Mouse (Mus musculus) midbrain, embryonic 16.5 days (tissue): ENCODE measurements at regions not wholly inside any gene's neighbourhood (a gene's known extent, or its start where the extent isn't known, plus 50 kb on each side); places are given as distances from the start of the nearest gene placed in this dataset.

Experiments
- ATAC-seq: fragments of 200-750 bp; cut with Nextera tagmentation; 2 replicates; pipeline ENCODE4 v1.8.0; 2017; ENCODE audit warnings: moderate TSS enrichment
- H3K27ac ChIP-seq: fragments of 300-500 bp; sonication (generic); 2 replicates; pipeline ENCODE4 v1.5.1; 2014; ENCODE audit warnings: mild to moderate bottlenecking, low read length, mixed read lengths
- H3K27me3 ChIP-seq: fragments of 300-500 bp; sonication (generic); 2 replicates; pipeline ENCODE4 v1.6.1; 2014; ENCODE audit warnings: low read depth, low read length, mixed read lengths; ENCODE audit not compliant: control insufficient read depth, insufficient read depth
- H3K36me3 ChIP-seq: fragments of 300-500 bp; sonication (generic); 2 replicates; pipeline ENCODE4 v1.6.1; 2014; ENCODE audit warnings: mild to moderate bottlenecking, low read length, moderate library complexity, mixed read lengths; ENCODE audit not compliant: control insufficient read depth, insufficient read depth
- H3K4me1 ChIP-seq: fragments of 300-500 bp; sonication (generic); 2 replicates; pipeline ENCODE4 v1.6.1; 2014; ENCODE audit warnings: mild to moderate bottlenecking, low read length, mixed read lengths; ENCODE audit not compliant: control insufficient read depth, insufficient read depth
- H3K4me2 ChIP-seq: fragments of 300-500 bp; sonication (generic); 2 replicates; pipeline ENCODE4 v1.6.1; 2014; ENCODE audit warnings: mild to moderate bottlenecking, low read length, mixed read lengths
- H3K4me3 ChIP-seq: fragments of 300-500 bp; sonication (generic); 2 replicates; pipeline ENCODE4 v1.5.1; 2014; ENCODE audit warnings: low read depth, mild to moderate bottlenecking, low read length, moderate library complexity, mixed read lengths
- H3K9ac ChIP-seq: fragments of 300-500 bp; sonication (generic); 2 replicates; pipeline ENCODE4 v1.6.1; 2014; ENCODE audit warnings: low read depth, low read length, mixed read lengths
- H3K9me3 ChIP-seq: fragments of 300-500 bp; sonication (generic); replicated peaks from 2 replicates; pipeline ENCODE4 v1.6.1; 2014; ENCODE audit warnings: mild to moderate bottlenecking, low read length, mixed read lengths; ENCODE audit not compliant: control insufficient read depth, poor library complexity, severe bottlenecking
- WGBS: fragments of 180-500 bp; shearing (Covaris S2); extraction: QIAGEN DNeasy Blood & Tissue Kit; methylation state at CpG from one replicate; pipeline ENCODE4 v1.1.7; 2014; 5-methylcytosine and 5-hydroxymethylcytosine counted together

DNA sequence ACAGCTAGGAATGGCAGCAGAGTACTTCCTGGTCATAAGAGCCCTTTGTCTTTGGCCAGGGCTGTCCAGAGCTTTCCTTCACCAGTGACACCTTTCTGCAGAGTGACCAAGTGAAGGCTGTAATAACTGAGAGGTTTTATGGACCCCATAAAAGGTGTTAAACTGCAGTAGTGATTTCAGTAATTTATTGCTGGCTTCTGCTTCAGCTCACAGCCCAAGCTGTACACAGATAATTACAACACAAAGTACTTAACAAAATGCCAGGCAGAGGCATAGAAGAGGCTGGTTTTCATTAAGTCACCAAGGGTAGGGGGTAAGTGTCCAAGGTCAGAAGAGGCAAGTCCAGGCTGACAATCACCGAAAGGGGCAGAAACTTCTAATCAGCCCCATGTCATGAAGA, 83.8 kb downstream of the Eif4e start:
- no peak overlapping the region for H3K27ac ChIP-seq
- no peak for ATAC-seq
- 80% methylated on average over 1 of the region's 1 CpGs for WGBS

DNA sequence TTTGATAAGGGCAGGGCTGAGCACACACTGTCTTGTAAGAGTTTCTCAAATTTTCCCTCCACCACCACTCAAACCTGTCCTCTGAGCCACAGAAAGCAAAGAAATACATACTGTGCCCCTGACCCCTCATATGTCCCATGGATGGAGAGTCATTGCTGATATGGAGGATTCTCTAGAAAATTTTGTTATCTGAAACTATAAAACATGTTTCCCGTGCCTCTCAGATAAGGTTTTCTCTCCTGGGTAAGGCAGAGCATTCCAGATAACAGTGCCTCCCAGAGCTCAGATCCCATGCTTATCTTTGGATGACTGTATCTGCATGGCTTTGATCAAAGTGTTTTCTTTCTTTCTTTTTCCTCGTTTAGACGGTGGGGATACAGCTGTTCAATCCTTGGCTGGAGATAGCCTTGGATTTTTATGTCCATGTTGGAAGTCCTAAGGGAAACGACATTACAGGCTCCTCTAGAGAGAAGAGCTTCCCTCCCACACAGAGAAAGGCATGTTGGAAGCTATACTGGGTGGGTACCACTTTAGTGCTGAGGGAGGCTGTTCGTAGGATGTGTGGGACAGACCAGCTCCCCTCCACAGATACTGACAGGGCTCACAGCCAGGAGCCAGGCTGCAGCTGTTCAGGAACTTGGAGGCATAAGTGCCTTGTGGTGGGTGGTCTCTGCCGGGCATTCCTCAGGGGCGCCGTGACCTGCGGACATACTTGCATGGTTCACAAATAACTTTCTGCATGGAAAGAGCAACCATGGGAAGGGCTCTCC, 87.1 kb downstream of the Eif4e start:
- H3K27me3 ChIP-seq, result no peaks in the 10 kb centered on the region
- H3K4me2 ChIP-seq, result no peak overlapping the region
- WGBS, result 75% methylated on average over 9 of the region's 9 CpGs

More for the DNA sequence above, 83.8 kb downstream of the Eif4e start:
- Histone ChIP-seq H3K36me3 (no peaks in the 10 kb centered on the region), H3K9me3 (no peaks in the 10 kb centered on the region), H3K27me3 (no peaks in the 10 kb centered on the region), H3K4me2 (no peak overlapping the region), H3K4me1 (peaks cover 7% of the 10 kb centered on the region; the same call in 1 of the 2 replicates), H3K4me3 (no peak overlapping the region), H3K9ac (no peak overlapping the region)

DNA sequence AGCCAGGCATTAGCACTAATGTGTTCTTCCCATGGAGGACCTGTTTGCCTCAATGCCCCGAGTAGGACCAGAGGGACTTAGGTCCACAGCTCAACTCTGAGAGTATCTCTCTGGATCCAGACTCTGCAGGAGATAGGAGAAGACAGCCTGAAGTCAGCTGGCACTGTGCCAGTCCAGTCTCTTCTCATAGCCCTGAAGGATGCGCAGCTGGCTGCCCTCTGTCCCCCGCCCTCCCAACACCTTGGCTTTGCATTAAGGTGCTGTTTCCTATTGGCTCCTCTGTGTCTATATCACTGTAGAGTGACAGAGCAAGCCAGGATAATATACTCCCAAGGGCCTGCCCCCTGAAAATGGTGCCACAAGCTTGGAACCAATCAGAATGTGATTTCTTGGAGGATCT, 87.7 kb downstream of the Eif4e start:
- H3K9me3 ChIP-seq, result no peaks in the 10 kb centered on the region
- no peak overlapping the region for H3K4me2 ChIP-seq
- no peak overlapping the region for H3K4me3 ChIP-seq
- H3K36me3 ChIP-seq, result no peaks in the 10 kb centered on the region
- ATAC-seq, result no peak
- H3K4me1 ChIP-seq, result peaks cover 7% of the 10 kb centered on the region; the same call in 1 of the 2 replicates
- H3K9ac ChIP-seq, result no peak overlapping the region
- H3K27me3 ChIP-seq, result no peaks in the 10 kb centered on the region
- WGBS, result 86% methylated on average over 3 of the region's 3 CpGs
- no peak overlapping the region for H3K27ac ChIP-seq

More for the DNA sequence above, 87.1 kb downstream of the Eif4e start:
- Histone ChIP-seq H3K4me1 (peaks cover 7% of the 10 kb centered on the region; the same call in 1 of the 2 replicates), H3K9me3 (no peaks in the 10 kb centered on the region), H3K27ac (no peak overlapping the region), H3K36me3 (no peaks in the 10 kb centered on the region), H3K4me3 (no peak overlapping the region), H3K9ac (no peak overlapping the region)
- no peak for ATAC-seq

DNA sequence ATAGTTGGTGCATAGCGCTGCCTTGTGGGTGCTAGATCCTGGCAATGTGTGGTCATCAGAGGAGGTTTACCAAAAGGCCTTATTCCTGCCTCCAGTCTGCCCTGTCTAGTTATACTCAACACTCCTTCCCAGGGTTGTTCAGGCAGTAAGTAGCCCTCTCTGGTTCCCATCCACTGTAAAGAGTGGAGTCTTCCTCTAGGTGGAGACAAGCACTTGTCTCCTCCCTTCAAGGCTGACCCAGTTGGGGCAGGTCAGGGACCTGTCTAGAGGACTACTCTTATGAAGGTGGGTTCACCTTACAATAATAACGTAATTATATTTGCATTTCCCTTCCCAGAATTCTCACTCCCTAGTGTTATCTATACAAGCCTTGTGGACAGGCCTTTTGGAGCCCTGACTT, 88.9 kb downstream of the Eif4e start:
- Histone ChIP-seq H3K4me3 (no peak overlapping the region), H3K36me3 (no peaks in the 10 kb centered on the region), H3K27me3 (no peaks in the 10 kb centered on the region), H3K4me2 (no peak overlapping the region), H3K9ac (no peak overlapping the region), H3K27ac (no peak overlapping the region), H3K9me3 (no peaks in the 10 kb centered on the region), H3K4me1 (no peaks in the 10 kb centered on the region)
- 89% methylated on average over 2 of the region's 2 CpGs for WGBS
- ATAC-seq, result no peak

DNA sequence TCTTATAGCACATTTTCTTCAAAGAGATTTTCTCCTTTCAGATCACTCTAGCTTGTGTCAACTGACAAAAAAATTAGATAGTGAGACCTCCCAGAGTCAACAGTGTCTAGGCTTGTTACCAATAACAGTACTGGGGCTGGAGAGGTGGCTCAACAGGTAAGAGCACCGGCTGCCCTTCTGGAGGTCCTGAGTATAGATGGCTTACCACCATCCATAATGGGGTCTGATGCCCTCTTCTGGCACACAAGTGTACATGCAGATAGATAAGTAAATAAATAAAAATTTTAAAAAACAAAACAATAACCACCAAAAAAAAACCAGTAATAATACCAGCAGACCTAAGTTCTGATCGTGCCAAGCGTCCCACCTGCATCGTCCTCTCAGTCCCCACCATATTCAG, 94.3 kb downstream of the Eif4e start:
- Histone ChIP-seq H3K9ac (no peak overlapping the region), H3K4me2 (no peak overlapping the region), H3K9me3 (no peaks in the 10 kb centered on the region), H3K27me3 (no peaks in the 10 kb centered on the region), H3K4me1 (no peaks in the 10 kb centered on the region), H3K36me3 (no peaks in the 10 kb centered on the region), H3K4me3 (no peak overlapping the region), H3K27ac (no peak overlapping the region)
- 79% methylated on average over 4 of the region's 4 CpGs for WGBS
- no peak for ATAC-seq

DNA sequence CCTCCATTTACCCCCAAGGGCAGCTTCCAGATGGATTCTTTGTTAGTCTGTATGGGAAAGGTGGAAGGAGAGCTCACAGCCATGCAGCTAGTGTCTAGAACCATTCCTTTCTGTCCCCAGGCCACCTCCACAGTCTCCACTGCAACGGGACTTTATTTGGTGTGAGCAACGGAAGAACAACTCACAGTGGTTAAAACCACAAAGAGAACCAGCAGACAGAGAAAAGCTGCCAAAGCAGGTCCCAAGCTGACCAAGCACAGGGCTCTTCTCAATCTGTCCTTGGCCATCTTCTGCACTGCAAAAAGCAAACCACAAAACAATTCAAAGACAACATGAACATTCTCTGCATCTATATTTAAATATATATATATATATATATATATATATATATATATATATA, 98.1 kb downstream of the Eif4e start:
- no peak for ATAC-seq
- Histone ChIP-seq H3K36me3 (no peaks in the 10 kb centered on the region), H3K4me1 (no peaks in the 10 kb centered on the region), H3K4me2 (no peak overlapping the region), H3K27me3 (no peaks in the 10 kb centered on the region), H3K9ac (no peak overlapping the region), H3K9me3 (no peaks in the 10 kb centered on the region), H3K4me3 (no peak overlapping the region), H3K27ac (no peak overlapping the region)
- 74% methylated on average over 2 of the region's 2 CpGs for WGBS

DNA sequence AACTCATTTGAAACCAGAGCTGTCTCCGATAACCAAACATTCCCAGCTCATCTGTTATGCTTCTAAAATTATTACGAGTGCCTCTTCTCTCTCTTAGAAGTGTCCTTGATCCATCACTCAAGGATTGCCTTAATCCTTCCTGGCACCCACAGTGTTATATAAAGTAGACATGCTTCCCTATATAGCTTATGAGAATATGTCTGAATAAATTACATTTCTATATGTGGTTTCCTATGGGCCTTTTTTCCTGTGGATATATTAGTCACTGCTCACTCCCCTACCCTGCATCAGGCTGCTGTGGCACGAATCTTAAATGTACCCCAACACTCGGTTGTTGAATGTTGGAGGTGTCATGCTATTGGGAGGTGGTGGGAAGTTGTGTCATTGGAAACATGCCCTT, 100.3 kb downstream of the Eif4e start:
- Histone ChIP-seq H3K9me3 (no peaks in the 10 kb centered on the region), H3K4me2 (no peak overlapping the region), H3K27ac (no peak overlapping the region), H3K36me3 (no peaks in the 10 kb centered on the region), H3K4me3 (no peak overlapping the region), H3K9ac (no peak overlapping the region), H3K4me1 (no peaks in the 10 kb centered on the region), H3K27me3 (no peaks in the 10 kb centered on the region)
- ATAC-seq, result no peak
- WGBS, result 90% methylated on average over 4 of the region's 4 CpGs

DNA sequence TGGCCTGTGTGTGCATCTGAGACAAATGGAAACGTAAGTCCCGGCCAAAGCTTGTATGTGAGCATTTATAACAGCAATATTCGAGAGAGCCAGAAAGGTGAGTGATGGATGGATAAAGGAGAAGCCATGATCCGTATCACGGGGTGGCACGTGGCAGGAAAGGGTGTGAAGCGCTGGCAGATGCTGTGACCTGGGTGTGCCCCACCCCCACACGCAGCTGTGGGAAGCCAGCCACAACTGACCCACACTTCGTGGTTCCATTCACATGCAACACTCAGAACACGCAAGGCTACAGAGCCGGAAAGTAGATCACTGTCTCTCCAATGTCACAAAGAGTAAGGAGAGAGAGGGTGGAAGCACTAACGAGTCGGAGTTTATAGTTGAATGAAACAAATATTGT, 104.3 kb downstream of the Eif4e start:
- 92% methylated on average over 13 of the region's 13 CpGs for WGBS
- no peak for ATAC-seq
- H3K27me3 ChIP-seq, result no peaks in the 10 kb centered on the region
- no peak overlapping the region for H3K9ac ChIP-seq
- H3K27ac ChIP-seq, result no peak overlapping the region
- no peak overlapping the region for H3K4me2 ChIP-seq
- no peak overlapping the region for H3K4me3 ChIP-seq
- H3K4me1 ChIP-seq, result no peaks in the 10 kb centered on the region
- H3K9me3 ChIP-seq, result no peaks in the 10 kb centered on the region
- no peaks in the 10 kb centered on the region for H3K36me3 ChIP-seq

DNA sequence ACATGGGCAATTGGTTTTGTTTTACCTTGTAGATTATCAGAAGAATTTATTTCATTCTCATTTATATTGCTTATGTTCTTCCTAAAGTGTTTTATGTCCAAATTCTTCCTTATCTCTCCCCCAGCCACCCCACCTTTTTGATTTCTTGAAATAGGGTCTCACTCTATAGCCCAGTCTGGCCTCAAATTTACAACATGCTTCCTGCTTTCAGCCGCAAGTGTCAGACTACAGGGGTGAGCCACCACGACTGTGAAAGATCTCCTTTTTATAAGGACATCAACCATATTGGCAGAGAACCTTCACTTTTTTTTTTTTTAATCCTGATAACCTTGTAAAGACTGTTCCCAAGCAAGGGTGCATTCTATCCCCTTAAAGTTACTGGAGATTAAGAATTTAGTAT, 106.1 kb downstream of the Eif4e start:
- no peak overlapping the region for H3K4me3 ChIP-seq
- no peak overlapping the region for H3K4me2 ChIP-seq
- no peaks in the 10 kb centered on the region for H3K4me1 ChIP-seq
- no peak for ATAC-seq
- H3K36me3 ChIP-seq, result no peaks in the 10 kb centered on the region
- H3K27me3 ChIP-seq, result no peaks in the 10 kb centered on the region
- H3K9ac ChIP-seq, result no peak overlapping the region
- no peaks in the 10 kb centered on the region for H3K9me3 ChIP-seq
- no peak overlapping the region for H3K27ac ChIP-seq
- 71% methylated on average over 2 of the region's 2 CpGs for WGBS
